Mouse (Mus musculus): Measurements from ENCODE around the gene Siah3.
"Not testable (repeated sequence)": the region's sequence is repeated elsewhere in the genome, so short reads cannot be mapped to it uniquely, and the experiment has no call there.

The Siah3 gene

DNA sequence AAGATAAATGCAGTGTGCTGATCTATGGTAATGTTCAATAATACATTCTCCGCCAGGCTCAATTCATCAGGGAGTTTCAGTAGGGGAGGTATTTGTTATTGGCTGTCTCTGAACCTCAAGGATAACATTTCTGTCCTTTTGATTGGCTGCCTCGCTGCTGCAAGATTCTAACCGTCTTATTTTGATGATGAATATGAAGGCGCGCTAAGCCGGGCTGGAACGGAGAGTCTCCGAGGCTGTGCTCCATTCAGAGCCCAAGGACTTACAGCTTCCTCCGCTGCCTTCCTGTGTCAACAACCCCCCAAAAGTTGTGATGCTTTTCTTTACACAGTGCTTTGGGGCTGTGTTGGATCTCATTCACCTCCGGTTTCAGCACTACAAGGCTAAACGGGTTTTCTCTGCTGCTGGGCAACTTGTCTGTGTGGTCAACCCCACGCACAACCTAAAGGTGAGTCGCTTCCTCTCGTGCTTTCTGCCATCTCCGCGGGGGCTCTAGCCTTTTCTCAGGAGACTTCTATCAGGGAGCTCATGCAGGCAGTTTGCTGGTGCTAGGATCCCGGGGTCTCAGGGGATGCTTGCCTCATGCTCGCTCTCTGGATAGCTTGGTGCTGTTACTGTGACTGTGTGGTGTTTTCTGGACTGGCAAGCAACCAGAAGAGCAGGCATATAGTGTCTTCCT, at the start of gene Siah3:
Siah3 (plus strand) TSS at position 240 of the 679 bp plus-strand sequence.
- in situ Hi-C loops (cut with MboI; ENCODE audit: low sequenced_read_pairs), result no loop called here

- in situ Hi-C loops (cut with MboI; ENCODE audit: low sequenced_read_pairs), result no loop called here
Measured at GRCm38 (mm10) chr14:75409772-75410171, 46.0 kb upstream of the Siah3 start.

- in situ Hi-C loops (cut with MboI; ENCODE audit: low sequenced_read_pairs), result no loop called here
Measured at GRCm38 (mm10) chr14:75410392-75410791, 45.4 kb upstream of the Siah3 start.

GRCm38 (mm10) chr14:75418721-75419120, 37.1 kb upstream of the Siah3 start:
- in situ Hi-C loops (cut with MboI; ENCODE audit: low sequenced_read_pairs), result no loop called here

- in situ Hi-C loops (cut with MboI; ENCODE audit: low sequenced_read_pairs), result no loop called here
Measured at GRCm38 (mm10) chr14:75419876-75420275, 35.9 kb upstream of the Siah3 start.

DNA sequence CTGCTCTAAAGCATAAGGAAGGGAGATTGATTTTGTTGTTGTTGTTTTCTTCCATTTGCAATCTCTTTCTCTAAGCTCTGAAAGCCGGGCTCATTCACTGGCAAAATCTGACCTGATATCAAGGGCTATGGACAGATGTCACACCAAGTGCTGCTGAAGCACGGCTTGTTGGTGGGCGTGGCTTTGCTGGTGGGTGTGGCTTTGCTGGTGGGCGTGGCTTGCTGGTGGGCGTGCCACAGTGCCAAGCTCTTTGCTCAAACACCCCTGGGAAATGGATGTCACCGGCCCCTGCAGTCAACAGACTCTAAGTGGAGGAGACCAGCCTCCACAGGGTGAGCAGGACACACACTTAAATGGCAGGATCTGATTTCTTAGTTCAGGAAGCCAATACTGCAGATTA, 35.0 kb upstream of the Siah3 start:
- in situ Hi-C loops (cut with MboI; ENCODE audit: low sequenced_read_pairs), result no loop called here

- in situ Hi-C loops (cut with MboI; ENCODE audit: low sequenced_read_pairs), result no loop called here
Measured at GRCm38 (mm10) chr14:75431173-75431786, 24.5 kb upstream of the Siah3 start.

GRCm38 (mm10) chr14:75432850-75433249, 22.9 kb upstream of the Siah3 start:
- in situ Hi-C loops (cut with MboI; ENCODE audit: low sequenced_read_pairs), result no loop called here

DNA sequence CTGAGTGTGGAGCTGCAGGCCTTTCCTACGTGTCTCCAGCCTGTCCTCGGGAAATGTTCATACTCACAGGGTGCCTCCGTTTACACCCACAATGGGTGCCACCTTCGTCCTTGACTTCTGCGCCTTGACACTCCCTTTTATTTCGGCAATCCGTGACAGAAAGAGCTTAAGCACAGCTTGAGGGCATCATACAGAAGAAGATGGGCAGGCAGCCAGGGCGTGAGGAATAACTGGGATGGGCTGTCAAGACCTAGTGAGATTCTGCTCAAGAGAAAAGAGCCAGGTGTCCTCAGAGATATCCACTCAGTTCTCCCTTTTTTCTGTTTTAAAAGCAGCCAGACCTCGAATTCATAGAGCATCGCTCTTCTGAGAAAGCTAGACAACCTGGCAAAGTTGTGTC, 21.2 kb upstream of the Siah3 start:
- in situ Hi-C loops (cut with MboI; ENCODE audit: low sequenced_read_pairs), result no loop called here

DNA sequence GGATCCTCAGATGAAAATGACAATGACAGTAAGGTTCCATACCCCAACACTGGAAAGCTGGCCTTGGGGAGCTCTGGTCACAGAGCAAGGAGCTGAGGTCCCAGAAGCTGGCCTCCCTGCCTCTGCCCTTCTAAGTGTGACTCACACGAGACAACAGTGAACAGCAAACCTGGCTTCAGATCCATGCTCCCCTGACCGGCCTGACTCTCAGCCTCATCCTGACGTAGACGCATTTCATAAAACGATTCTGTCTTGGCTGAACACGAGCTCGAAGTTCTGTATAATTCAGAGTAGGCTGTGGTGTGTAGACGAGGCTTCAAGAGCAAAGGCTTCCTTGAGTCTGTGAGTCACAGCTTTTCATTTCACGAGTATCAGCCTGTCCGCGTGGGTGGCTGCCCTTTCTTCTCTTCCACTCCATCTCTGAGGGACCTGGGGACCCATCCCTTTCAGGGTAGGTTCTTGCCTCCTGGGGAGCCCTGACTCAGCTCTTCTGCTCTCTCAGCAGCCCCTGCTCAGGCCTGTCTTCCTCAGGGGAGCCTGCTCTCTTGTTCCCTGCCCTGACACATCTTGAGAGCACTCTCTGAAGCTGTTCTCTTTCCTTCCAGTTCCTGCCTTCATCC, 11.2 kb upstream of the Siah3 start:
- in situ Hi-C loops (cut with MboI; ENCODE audit: low sequenced_read_pairs), result no loop called here

DNA sequence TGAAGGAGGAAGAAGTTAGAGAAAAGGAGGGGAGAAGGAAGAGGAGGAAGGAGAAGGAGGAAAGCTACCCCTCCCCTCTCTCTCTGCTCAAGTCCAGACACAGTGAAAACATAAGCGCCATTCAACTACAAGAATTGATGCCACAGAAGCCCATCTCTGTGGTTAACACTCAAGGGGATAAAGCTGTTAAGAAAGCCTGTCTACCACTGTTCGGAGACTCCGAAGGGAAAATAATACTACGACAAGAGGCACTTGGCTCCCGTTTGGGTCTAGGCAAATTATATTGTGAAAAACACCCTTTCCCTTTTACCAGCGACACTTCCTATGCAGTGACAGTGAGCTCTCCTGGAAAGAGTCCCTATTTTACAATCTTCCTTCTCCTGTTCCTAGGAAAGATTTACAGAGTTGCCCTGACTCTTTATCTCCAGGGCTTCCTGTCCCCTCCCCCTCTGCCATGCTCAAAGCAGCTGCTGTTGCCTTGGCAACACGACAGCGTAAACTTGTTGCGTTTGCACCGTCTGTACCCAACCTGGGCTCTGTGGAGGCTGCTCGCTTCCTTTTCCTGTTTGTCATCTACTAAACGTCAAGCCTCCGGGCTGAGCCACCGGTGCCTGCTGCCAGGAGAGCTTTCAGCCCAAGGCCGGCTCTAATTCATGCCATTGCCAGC, 10.4 kb upstream of the Siah3 start:
- in situ Hi-C loops (cut with MboI; ENCODE audit: low sequenced_read_pairs), result no loop called here

DNA sequence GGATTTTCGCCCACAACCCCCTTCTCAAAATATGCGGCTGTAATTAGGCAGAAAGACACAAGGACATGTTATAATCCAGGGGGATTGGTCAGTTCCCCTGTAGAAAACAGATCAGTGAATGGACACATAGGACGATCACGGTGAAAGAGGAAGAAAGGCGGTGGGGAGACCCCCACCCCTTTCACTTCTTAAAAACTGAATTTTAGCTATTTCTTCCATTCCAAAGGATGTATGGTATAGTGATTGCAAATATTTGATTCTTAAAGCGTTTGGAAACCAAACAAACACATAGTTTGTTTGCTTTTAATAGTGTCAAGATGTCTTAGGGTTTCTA, 9.9 kb upstream of the Siah3 start:
- in situ Hi-C loops (cut with MboI; ENCODE audit: low sequenced_read_pairs), result no loop called here

DNA sequence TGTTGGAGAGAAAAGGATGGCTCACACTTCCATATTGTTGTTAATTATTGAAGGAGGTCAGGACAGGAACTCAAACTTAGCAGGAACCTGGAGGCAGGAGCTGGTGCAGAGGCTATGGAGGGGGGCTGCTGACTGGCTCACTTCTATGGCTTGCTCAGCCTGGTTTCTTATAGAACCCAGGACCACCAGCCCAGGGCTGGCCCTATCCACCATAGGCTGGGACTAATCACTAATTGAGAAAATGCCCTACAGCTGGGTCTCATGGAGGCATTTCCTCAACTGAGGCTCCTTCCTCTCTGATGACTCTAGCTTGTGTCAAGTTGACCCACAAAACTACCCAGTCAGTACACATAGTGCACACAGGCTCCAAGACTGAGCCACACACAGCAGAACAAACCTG, 9.5 kb upstream of the Siah3 start:
- in situ Hi-C loops (cut with MboI; ENCODE audit: low sequenced_read_pairs), result not testable (repeated sequence)

GRCm38 (mm10) chr14:75453906-75454305, 1.9 kb upstream of the Siah3 start:
- in situ Hi-C loops (cut with MboI; ENCODE audit: low sequenced_read_pairs), result no loop called here

DNA sequence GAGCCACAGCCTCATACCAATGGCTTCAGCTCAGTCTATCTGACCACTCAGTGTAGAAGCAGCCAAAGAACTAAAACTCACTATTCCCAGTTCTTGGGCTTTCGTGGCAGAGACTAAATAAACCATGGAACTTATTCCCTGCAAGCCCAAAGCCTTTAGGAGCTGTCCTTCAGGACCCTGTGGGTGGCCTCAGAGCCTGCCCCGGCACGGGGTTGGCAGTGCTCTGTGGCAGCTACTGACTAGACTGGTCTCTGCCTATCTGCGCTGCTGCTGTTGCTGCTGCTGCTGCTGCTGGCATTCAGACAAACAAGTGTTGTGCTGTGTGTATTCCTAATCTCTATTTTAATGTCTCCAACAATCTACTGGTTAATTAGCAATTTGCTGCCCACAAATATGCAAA, 1.1 kb upstream of the Siah3 start:
- in situ Hi-C loops (cut with MboI; ENCODE audit: low sequenced_read_pairs), result no loop called here

DNA sequence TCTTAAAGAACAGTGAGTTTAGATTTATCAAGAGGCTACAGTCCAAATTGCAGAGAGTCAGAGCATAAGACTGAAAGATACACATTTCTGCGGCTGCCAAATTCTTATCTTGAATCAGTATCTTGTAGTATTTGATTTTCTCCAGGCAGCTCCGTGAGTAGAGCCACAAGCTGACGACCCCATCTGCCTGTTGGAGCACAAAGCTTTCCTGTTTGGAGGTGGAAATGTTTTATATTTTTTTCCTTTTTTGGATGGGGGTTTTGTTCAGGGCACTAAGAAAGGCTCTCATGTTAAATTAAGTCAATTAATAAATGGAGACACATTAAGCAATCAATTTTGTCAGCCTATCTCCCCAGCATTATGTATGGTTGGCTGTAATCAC, 430 bp upstream of the Siah3 start:
- in situ Hi-C loops (cut with MboI; ENCODE audit: low sequenced_read_pairs), result no loop called here

- in situ Hi-C loops (cut with MboI; ENCODE audit: low sequenced_read_pairs), result no loop called here
Measured at GRCm38 (mm10) chr14:75456489-75457220, 873 bp downstream of the Siah3 start.

DNA sequence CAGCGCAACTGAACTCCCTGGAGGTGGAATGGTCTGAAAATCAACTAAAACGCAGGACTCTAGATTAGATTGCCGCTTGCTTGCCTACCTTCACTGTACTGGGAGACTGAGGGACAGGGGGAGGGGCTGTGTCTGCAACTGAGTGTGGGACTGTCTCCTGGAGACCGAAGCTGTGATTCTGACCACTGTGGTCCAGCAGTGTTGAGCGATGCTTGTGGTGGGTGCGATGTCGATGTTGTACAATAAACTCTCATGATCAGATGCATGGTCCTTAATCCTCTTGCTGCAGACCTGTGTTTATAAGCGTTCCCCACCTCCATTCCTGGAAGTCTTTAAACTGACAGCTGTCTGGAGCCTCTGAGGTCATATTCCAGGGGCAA, 1.4 kb downstream of the Siah3 start:
- in situ Hi-C loops (cut with MboI; ENCODE audit: low sequenced_read_pairs), result no loop called here

GRCm38 (mm10) chr14:75459431-75459830, 3.6 kb downstream of the Siah3 start:
- in situ Hi-C loops (cut with MboI; ENCODE audit: low sequenced_read_pairs), result no loop called here

- in situ Hi-C loops (cut with MboI; ENCODE audit: low sequenced_read_pairs), result no loop called here
Measured at GRCm38 (mm10) chr14:75459991-75460390, 4.2 kb downstream of the Siah3 start.

- in situ Hi-C loops (cut with MboI; ENCODE audit: low sequenced_read_pairs), result no loop called here
Measured at GRCm38 (mm10) chr14:75460436-75460835, 4.7 kb downstream of the Siah3 start.

Measured in CH12F3 (cell line).